Mouse (Mus musculus) intestine, embryonic 15.5 days (tissue): ENCODE measurements around the gene Zkscan8. TPM values are rescaled to one million over a fixed set of nuclear protein-coding genes. Genes with fewer than 3 reads are reported as not detected.
"Not testable (repeated sequence)": the region's sequence is repeated elsewhere in the genome, so short reads cannot be mapped to it uniquely, and the experiment has no call there.

Experiments
- ATAC-seq: fragments of 200-750 bp; cut with Nextera tagmentation; 2 replicates; pipeline ENCODE4 v1.8.0; 2017; ENCODE audit warnings: moderate TSS enrichment, moderate library complexity
- H3K27ac ChIP-seq: fragments of 300-500 bp; sonication (generic); 2 replicates; pipeline ENCODE4 v1.5.1; 2015; ENCODE audit warnings: mild to moderate bottlenecking, inconsistent platforms
- H3K27me3 ChIP-seq: fragments of 300-500 bp; sonication (generic); replicated peaks from 2 replicates; pipeline ENCODE4 v1.6.1; 2015; ENCODE audit warnings: inconsistent platforms
- H3K36me3 ChIP-seq: fragments of 300-500 bp; sonication (generic); 2 replicates; pipeline ENCODE4 v1.6.1; 2015; ENCODE audit warnings: inconsistent platforms
- H3K4me1 ChIP-seq: fragments of 300-500 bp; sonication (generic); replicated peaks from 2 replicates; pipeline ENCODE4 v1.6.1; 2015; ENCODE audit warnings: inconsistent platforms
- H3K4me2 ChIP-seq: fragments of 300-500 bp; sonication (generic); replicated peaks from 2 replicates; pipeline ENCODE4 v1.6.1; 2015; ENCODE audit warnings: mild to moderate bottlenecking, inconsistent platforms
- H3K4me3 ChIP-seq: fragments of 300-500 bp; sonication (generic); replicated peaks from 2 replicates; pipeline ENCODE4 v1.5.1; 2015; ENCODE audit warnings: inconsistent platforms
- H3K9ac ChIP-seq: fragments of 300-500 bp; sonication (generic); 2 replicates; pipeline ENCODE4 v1.6.1; 2015; ENCODE audit warnings: inconsistent platforms
- H3K9me3 ChIP-seq: fragments of 300-500 bp; sonication (generic); 2 replicates; pipeline ENCODE4 v1.6.1; 2016; ENCODE audit warnings: inconsistent platforms
- WGBS: fragments of 180-500 bp; shearing (Covaris S2); methylation state at CpG from one replicate; pipeline ENCODE4 v1.1.7; 2015; 5-methylcytosine and 5-hydroxymethylcytosine counted together
- polyA plus RNA-seq: library from polyadenylated mRNA; unstranded; fragments of >200 nt; fragmentation: Nextera tagmentation; extraction: Ambion mirVana; gene quantifications from 2 replicates; pipeline ENCODE4 v1.2.1, GENCODE M21; 2015

Gene Zkscan8
- polyA plus RNA-seq, 1 experiment from 2014 or later = 5.5 TPM

GRCm38 (mm10) chr13:21478759-21479670 is 51.9 kb downstream of the Zkscan8 start, which contains the start of the genes Zkscan4 and Gm10065:
Gene Zkscan4 (plus strand): TSS chr13:21478907.
Gene Gm10065 (minus strand): TSS chr13:21479441.
- H3K36me3 ChIP-seq, H3K9me3 ChIP-seq, H3K27me3 ChIP-seq, H3K4me1 ChIP-seq: not testable (repeated sequence)
- peak; percentile 89 for ATAC-seq
- Histone ChIP-seq H3K9ac (peak within 1 kb of the TSS; percentile 66), H3K27ac (peak within 1 kb of the TSS; percentile 79), H3K4me3 (peak within 1 kb of the TSS; percentile 57), H3K4me2 (peak within 1 kb of the TSS; percentile 74)
- WGBS = 3% methylated on average over 25 of the region's 31 CpGs

- 44% methylated on average over 4 of the region's 4 CpGs for WGBS
Measured at GRCm38 (mm10) chr13:21472427-21472826, 58.5 kb downstream of the Zkscan8 start.

GRCm38 (mm10) chr13:21469097-21469496 is 61.8 kb downstream of the Zkscan8 start:
- Histone ChIP-seq H3K27me3 (no peaks in the 10 kb centered on the region), H3K9me3 (no peaks in the 10 kb centered on the region), H3K4me2 (peak overlapping the region; percentile 95; the same call in 1 of the 2 replicates), H3K4me1 (no peaks in the 10 kb centered on the region), H3K4me3 (no peak overlapping the region), H3K9ac (no peak overlapping the region), H3K36me3 (no peaks in the 10 kb centered on the region), H3K27ac (no peak overlapping the region)
- no peak for ATAC-seq
- WGBS = 32% methylated on average over 9 of the region's 9 CpGs

More at GRCm38 (mm10) chr13:21472427-21472826, 58.5 kb downstream of the Zkscan8 start:
- H3K27me3 ChIP-seq = no peaks in the 10 kb centered on the region
- no peaks in the 10 kb centered on the region for H3K36me3 ChIP-seq
- no peak overlapping the region for H3K4me2 ChIP-seq
- no peak for ATAC-seq
- no peaks in the 10 kb centered on the region for H3K4me1 ChIP-seq
- no peak overlapping the region for H3K4me3 ChIP-seq
- no peak overlapping the region for H3K9ac ChIP-seq
- H3K9me3 ChIP-seq = no peaks in the 10 kb centered on the region
- H3K27ac ChIP-seq = no peak overlapping the region

GRCm38 (mm10) chr13:21468061-21469019 is 62.6 kb downstream of the Zkscan8 start, which contains the start of gene Nkapl:
Gene Nkapl (minus strand): TSS chr13:21468509.
- H3K9ac ChIP-seq = peak within 1 kb of the TSS; percentile 75
- no peaks in the 10 kb centered on the region for H3K36me3 ChIP-seq
- ATAC-seq = peak; percentile 100
- 0 out of 2 replicates have a peak within 1 kb of the TSS, but pooled peaks have one; percentile 32 for H3K27ac ChIP-seq
- H3K4me1 ChIP-seq = no peaks in the 10 kb centered on the region
- WGBS = under 1% methylated on average over 54 of the region's 54 CpGs
- H3K4me2 ChIP-seq = peak within 1 kb of the TSS; percentile 95
- no peaks in the 10 kb centered on the region for H3K27me3 ChIP-seq
- no peaks in the 10 kb centered on the region for H3K9me3 ChIP-seq
- peak within 1 kb of the TSS; percentile 59 for H3K4me3 ChIP-seq

- H3K27me3 ChIP-seq = no peaks in the 10 kb centered on the region
- WGBS = 83% methylated on average over 10 of the region's 10 CpGs
- ATAC-seq = no peak
- no peaks in the 10 kb centered on the region for H3K36me3 ChIP-seq
- no peak overlapping the region for H3K4me3 ChIP-seq
- H3K4me2 ChIP-seq = no peak overlapping the region
- H3K4me1 ChIP-seq = no peaks in the 10 kb centered on the region
- H3K27ac ChIP-seq = no peak overlapping the region
- no peak overlapping the region for H3K9ac ChIP-seq
- H3K9me3 ChIP-seq = no peaks in the 10 kb centered on the region
Measured at GRCm38 (mm10) chr13:21467336-21467735, 63.6 kb downstream of the Zkscan8 start.

Other genes with a start within 250 kb of the Zkscan8 start
- gene Gpx5, start 238.4 kb downstream of the Zkscan8 start, polyA plus RNA-seq = not detected in 2 replicates
- gene Gpx6, start 219.0 kb downstream of the Zkscan8 start, polyA plus RNA-seq = not detected in 2 replicates
- not detected in 2 replicates for gene Olfr1367, start 184.2 kb downstream of the Zkscan8 start, polyA plus RNA-seq
- gene Zscan12, start 168.3 kb downstream of the Zkscan8 start, polyA plus RNA-seq = 8.6 and 8.7 TPM in 2 replicates
- gene Zkscan3, start 128.4 kb downstream of the Zkscan8 start, polyA plus RNA-seq = 66.9 and 71.5 TPM in 2 replicates
- gene Pgbd1, start 90.1 kb downstream of the Zkscan8 start, polyA plus RNA-seq = 2.2 and 2.3 TPM in 2 replicates
- gene Zscan26, start 77.4 kb downstream of the Zkscan8 start, polyA plus RNA-seq = 26.5 and 27.2 TPM in 2 replicates
- gene Nkapl, start 62.6 kb downstream of the Zkscan8 start, polyA plus RNA-seq = 2.2 and 2.9 TPM in 2 replicates
- 2.6 and 2.8 TPM in 2 replicates for gene Zkscan4, start 52.2 kb downstream of the Zkscan8 start, polyA plus RNA-seq
- gene Gm10065, start 51.7 kb downstream of the Zkscan8 start, polyA plus RNA-seq = not detected in 2 replicates
- gene AK157302, start 35.9 kb downstream of the Zkscan8 start, polyA plus RNA-seq = 0.40 and 0.56 TPM in 2 replicates
- gene Gm11273, start 29.7 kb downstream of the Zkscan8 start, polyA plus RNA-seq = 12.6 and 13.1 TPM in 2 replicates
- gene Olfr1366, start 11.7 kb upstream of the Zkscan8 start, polyA plus RNA-seq = 0.09 and 0.18 TPM in 2 replicates
- gene Olfr1535, start 28.8 kb upstream of the Zkscan8 start, polyA plus RNA-seq = not detected in 2 replicates
- not detected in 2 replicates for gene Olfr1364, start 50.6 kb upstream of the Zkscan8 start, polyA plus RNA-seq
- gene Olfr1362, start 82.9 kb upstream of the Zkscan8 start, polyA plus RNA-seq = not detected in 2 replicates
- not detected in 2 replicates for gene Olfr11, start 111.4 kb upstream of the Zkscan8 start, polyA plus RNA-seq
- gene Olfr1361, start 132.3 kb upstream of the Zkscan8 start, polyA plus RNA-seq = not detected in 2 replicates
- gene Olfr1360, start 146.3 kb upstream of the Zkscan8 start, polyA plus RNA-seq = not detected in 2 replicates
- gene Olfr1359, start 167.0 kb upstream of the Zkscan8 start, polyA plus RNA-seq = not detected in 2 replicates
- gene Hist1h2bl, start 185.0 kb upstream of the Zkscan8 start, polyA plus RNA-seq = 1.4 and 4.3 TPM in 2 replicates
- 14.7 and 32.5 TPM in 2 replicates for gene Hist1h2ai, start 185.3 kb upstream of the Zkscan8 start, polyA plus RNA-seq
- gene Hist1h3h, start 186.5 kb upstream of the Zkscan8 start, polyA plus RNA-seq = 5.4 and 13.1 TPM in 2 replicates
- gene Hist1h2bm, start 190.9 kb upstream of the Zkscan8 start, polyA plus RNA-seq = 1.7 and 4.3 TPM in 2 replicates
- 1.2 and 1.6 TPM in 2 replicates for gene Hist1h4j, start 203.9 kb upstream of the Zkscan8 start, polyA plus RNA-seq
- 1.7 and 2.8 TPM in 2 replicates for gene Hist1h4k, start 219.4 kb upstream of the Zkscan8 start, polyA plus RNA-seq
- 22.4 and 26.3 TPM in 2 replicates for gene Hist1h2ak, start 222.7 kb upstream of the Zkscan8 start, polyA plus RNA-seq
- 3.0 and 5.9 TPM in 2 replicates for gene Hist1h2bn, start 223.0 kb upstream of the Zkscan8 start, polyA plus RNA-seq
- gene Hist1h1b, start 249.5 kb upstream of the Zkscan8 start, polyA plus RNA-seq = 19.8 and 25.0 TPM in 2 replicates